Mouse (Mus musculus) limb, embryonic 11.5 days (tissue): ENCODE results near the gene Gm11099. TPM values are rescaled to one million over a fixed set of nuclear protein-coding genes. Genes with fewer than 3 reads are reported as not detected.

Experiments
- ATAC-seq: fragments of 200-750 bp; cut with Nextera tagmentation; 2 replicates; pipeline ENCODE4 v1.8.0; 2017; ENCODE audit warnings: low read depth; ENCODE audit not compliant: insufficient number of reproducible peaks, low FRiP score, low TSS enrichment
- DNase-seq: peaks from one replicate; pipeline ENCODE4 v3.0.0-alpha.2; 2015; ENCODE audit warnings: low spot score
- H3K27ac ChIP-seq: fragments of 300-500 bp; sonication (generic); replicated peaks from 2 replicates; pipeline ENCODE4 v1.5.1; 2014; ENCODE audit warnings: low read depth, mild to moderate bottlenecking, low read length
- H3K27me3 ChIP-seq: fragments of 300-500 bp; sonication (generic); 2 replicates; pipeline ENCODE4 v1.6.1; 2014; ENCODE audit warnings: mild to moderate bottlenecking, low read length, mixed read lengths; ENCODE audit not compliant: control insufficient read depth, insufficient read depth
- H3K36me3 ChIP-seq: fragments of 300-500 bp; sonication (generic); 2 replicates; pipeline ENCODE4 v1.6.1; 2014; ENCODE audit warnings: mild to moderate bottlenecking, low read length, moderate library complexity, mixed read lengths; ENCODE audit not compliant: control insufficient read depth, insufficient read depth
- H3K4me1 ChIP-seq: fragments of 300-500 bp; sonication (generic); 2 replicates; pipeline ENCODE4 v1.6.1; 2014; ENCODE audit warnings: low read length, mixed read lengths; ENCODE audit not compliant: control insufficient read depth, insufficient read depth
- H3K4me2 ChIP-seq: fragments of 300-500 bp; sonication (generic); 2 replicates; pipeline ENCODE4 v1.6.1; 2014; ENCODE audit warnings: low read depth, mild to moderate bottlenecking, moderate library complexity; ENCODE audit not compliant: severe bottlenecking
- H3K4me3 ChIP-seq: fragments of 300-500 bp; sonication (generic); 2 replicates; pipeline ENCODE4 v1.5.1; 2014; ENCODE audit warnings: low read depth, low read length
- H3K9ac ChIP-seq: fragments of 300-500 bp; sonication (generic); 2 replicates; pipeline ENCODE4 v1.6.1; 2014; ENCODE audit warnings: mild to moderate bottlenecking, low read length
- H3K9me3 ChIP-seq: fragments of 300-500 bp; sonication (generic); 2 replicates; pipeline ENCODE4 v1.6.1; 2016; ENCODE audit warnings: low read length; ENCODE audit not compliant: control insufficient read depth
- WGBS: fragments of 180-500 bp; shearing (Covaris S2); extraction: QIAGEN DNeasy Blood & Tissue Kit; methylation state at CpG from one replicate; pipeline ENCODE4 v1.1.7; 2014; 5-methylcytosine and 5-hydroxymethylcytosine counted together
- polyA plus RNA-seq: library from polyadenylated mRNA; unstranded; fragments of >200 nt; fragmentation: Nextera tagmentation; extraction: Ambion mirVana; gene quantifications from 2 replicates; pipeline ENCODE4 v1.2.1, GENCODE M21; 2014

The Gm11099 gene
- polyA plus RNA-seq, 1 experiment from 2014 or later, result not detected

DNA sequence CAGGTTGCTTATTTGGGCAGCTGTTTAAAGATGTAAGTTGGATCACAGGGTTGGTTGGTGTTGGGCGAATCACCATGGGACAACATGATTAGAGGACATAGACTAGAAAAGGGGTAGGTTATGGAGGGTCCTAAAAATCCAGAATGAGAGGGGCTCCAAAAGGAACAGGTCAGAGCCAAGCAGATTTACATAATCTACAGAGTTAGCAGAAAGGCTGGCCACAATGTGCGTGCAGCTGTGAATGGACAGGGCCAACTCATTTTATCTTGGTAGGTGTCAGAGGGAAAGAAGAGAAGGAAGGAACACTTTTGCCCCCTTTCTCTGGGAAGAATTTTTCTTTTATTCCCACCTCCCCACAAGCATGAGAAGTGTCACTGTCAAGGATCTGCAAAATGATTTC lies 97.1 kb downstream of the Gm11099 start:
- WGBS, result 91% methylated on average over 2 of the region's 2 CpGs

DNA sequence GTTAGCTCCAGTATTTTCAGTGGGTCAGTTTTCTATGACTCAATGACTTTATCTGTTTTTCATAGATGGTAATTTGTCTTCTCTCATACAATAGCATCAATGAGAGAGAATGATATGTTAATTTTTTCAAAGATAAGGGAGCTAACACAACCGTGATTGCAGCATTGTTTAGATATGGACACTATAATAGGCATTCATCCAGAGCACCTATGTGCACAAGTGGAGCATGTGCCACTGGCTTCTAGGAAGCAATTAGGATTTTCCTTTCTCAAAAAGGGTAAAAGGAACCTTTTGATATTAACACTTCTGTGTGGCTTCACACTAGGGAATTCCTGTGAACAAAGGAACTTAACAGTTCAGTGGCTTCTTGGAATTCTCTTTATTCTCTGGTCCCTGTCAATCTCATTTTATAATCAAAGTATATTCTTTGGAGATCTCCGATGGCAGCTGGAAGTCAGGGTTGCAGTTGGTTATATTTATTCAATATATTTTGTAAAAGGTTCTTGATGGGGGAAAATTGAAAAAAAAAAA lies 97.6 kb downstream of the Gm11099 start:
- 85% methylated on average over 2 of the region's 2 CpGs for WGBS
- Histone ChIP-seq H3K36me3 (no peaks in the 10 kb centered on the region), H3K4me2 (no peak overlapping the region), H3K27ac (no peak overlapping the region), H3K4me3 (no peak overlapping the region), H3K4me1 (no peaks in the 10 kb centered on the region), H3K9me3 (no peaks in the 10 kb centered on the region), H3K27me3 (no peaks in the 10 kb centered on the region), H3K9ac (no peak overlapping the region)
- no peak for ATAC-seq
- no peak for DNase-seq

More for the DNA sequence above, 97.1 kb downstream of the Gm11099 start:
- Histone ChIP-seq H3K27ac (no peak overlapping the region), H3K9me3 (no peaks in the 10 kb centered on the region), H3K4me3 (no peak overlapping the region), H3K4me2 (no peak overlapping the region), H3K9ac (no peak overlapping the region), H3K27me3 (no peaks in the 10 kb centered on the region), H3K36me3 (no peaks in the 10 kb centered on the region), H3K4me1 (no peaks in the 10 kb centered on the region)
- ATAC-seq, result no peak
- no peak for DNase-seq
